ENCODE assay signal across 22 mouse cellular contexts in genomic region chr3:53513096-53513495, GRCm38 (mm10). TPM values are rescaled to one million over a fixed set of nuclear protein-coding genes. Genes with fewer than 3 reads are reported as not detected.
DNase-seq lines count a peak whose midpoint lies in the region; ATAC-seq and TF ChIP-seq lines count a peak whose summit lies in the region.
"Had no signal": no experiment of that assay in that cellular context is flagged by ENCODE, and none has a peak within 500 bp of the region (broad histone marks: within the 10 kb centered on the region; RNA-seq: fewer than 3 reads in every experiment).

No protein-coding gene starts in this region.

- DNase-seq in kidney, postnatal 10 days = peak; percentile 8
- no peak for DNase-seq in kidney, adult 2 months
- no peak for DNase-seq in liver, embryonic 14.5 days (ENCODE audit: low read depth in 3 of 3, low spot score in 3 of 3)
- peak; percentile 19 for DNase-seq in yolk sac, embryonic 10.5 days (ENCODE audit: low spot score)
- no peak for DNase-seq in frontal cortex, postnatal 10 days (ENCODE audit: low spot score in 2 of 2)
- DNase-seq in cerebellum, postnatal 10 days = no peak
- DNase-seq: adrenal gland, adult 8-10 months; adrenal gland, postnatal 36 days; cerebellum, adult 2 months; cerebellum, postnatal 14 days; gastrocnemius, adult 2 months; gastrocnemius, postnatal 25 days; heart, adult 18-20 months; heart, postnatal 10 days had no signal

- H3K27me3 ChIP-seq in kidney, adult 2 months (replicated peaks; ENCODE audit: control insufficient read depth, insufficient read depth, low read length) = no peaks in the 10 kb centered on the region
- H3K27me3 ChIP-seq in liver, embryonic 12.5 days (replicated peaks) = no peaks in the 10 kb centered on the region
- no peaks in the 10 kb centered on the region for H3K27me3 ChIP-seq in liver, embryonic 14.5 days (ENCODE audit: control insufficient read depth, insufficient read depth, low read length)
- H3K27me3 ChIP-seq: embryonic facial prominence, embryonic 13.5 days; forebrain, embryonic 12.5 days; hindbrain, embryonic 13.5 days had no signal

- H3K4me2 ChIP-seq in liver, embryonic 12.5 days = no peak overlapping the region
- H3K4me2 ChIP-seq in liver, embryonic 14.5 days (ENCODE audit: low read depth) = no peak overlapping the region
- H3K4me2 ChIP-seq: embryonic facial prominence, embryonic 13.5 days; forebrain, embryonic 12.5 days; hindbrain, embryonic 13.5 days had no signal

- ATAC-seq in liver, embryonic 12.5 days = peak; percentile 59; the same call in 1 of the 2 replicates
- peak; percentile 62; the same call in 1 of the 2 replicates for ATAC-seq in liver, embryonic 14.5 days (ENCODE audit: insufficient read depth)
- ATAC-seq: forebrain, embryonic 16.5 days; hindbrain, postnatal 0 days had no signal

- 37% methylated on average over 5 of the region's 5 CpGs for WGBS in kidney, adult 2 months
- WGBS in liver, embryonic 12.5 days (ENCODE audit: insufficient replicate concordance) = 35% methylated on average over 5 of the region's 5 CpGs
- WGBS in liver, embryonic 14.5 days (ENCODE audit: insufficient replicate concordance) = 32% methylated on average over 5 of the region's 5 CpGs

- TF ChIP-seq CTCF in kidney, adult 2 months (conservative IDR thresholded peaks at IDR 0.05; ENCODE audit: insufficient read depth, insufficient read length, low read depth, low read length) = no peak
- TF ChIP-seq CTCF in liver, embryonic 14.5 days (IDR thresholded peaks at IDR 0.05; ENCODE audit: low read depth) = no peak

- H3K4me3 ChIP-seq in kidney, adult 2 months (ENCODE audit: insufficient read depth, low read depth, low read length) = no peak overlapping the region
- no peak overlapping the region for H3K4me3 ChIP-seq in liver, embryonic 12.5 days
- no peak overlapping the region for H3K4me3 ChIP-seq in liver, embryonic 14.5 days (ENCODE audit: insufficient read depth in 1 of 2, low read depth in 2 of 2, low read length in 2 of 2)
- H3K4me3 ChIP-seq: embryonic facial prominence, embryonic 13.5 days; forebrain, embryonic 12.5 days; gastrocnemius, adult 2 months; heart, embryonic 10.5 days; hindbrain, embryonic 13.5 days had no signal

- H3K4me1 ChIP-seq in kidney, adult 2 months (ENCODE audit: control insufficient read depth, insufficient read depth, low read length) = no peaks in the 10 kb centered on the region
- H3K4me1 ChIP-seq in liver, embryonic 12.5 days = peaks cover 11% of the 10 kb centered on the region
- H3K4me1 ChIP-seq in liver, embryonic 14.5 days (replicated peaks; ENCODE audit: control insufficient read depth in 2 of 2, insufficient read depth in 2 of 2, low read length in 1 of 2) = peaks cover 0 to 11% of the 10 kb centered on the region in 2 experiments; a peak in 2 of 4 replicates
- H3K4me1 ChIP-seq: embryonic facial prominence, embryonic 13.5 days; forebrain, embryonic 12.5 days; hindbrain, embryonic 13.5 days had no signal

- H3K9me3 ChIP-seq in liver, embryonic 12.5 days (replicated peaks) = no peaks in the 10 kb centered on the region
- no peaks in the 10 kb centered on the region for H3K9me3 ChIP-seq in liver, embryonic 14.5 days (ENCODE audit: control insufficient read depth, low read length)
- H3K9me3 ChIP-seq: embryonic facial prominence, embryonic 13.5 days; forebrain, embryonic 12.5 days; heart, embryonic 10.5 days; hindbrain, embryonic 13.5 days had no signal

- H3K9ac ChIP-seq in liver, embryonic 12.5 days = no peak overlapping the region
- H3K9ac ChIP-seq in liver, embryonic 14.5 days (replicated peaks) = no peak overlapping the region
- H3K9ac ChIP-seq: embryonic facial prominence, embryonic 13.5 days; forebrain, embryonic 12.5 days; hindbrain, embryonic 13.5 days had no signal

- TF ChIP-seq EP300 in liver, embryonic 14.5 days (IDR thresholded peaks at IDR 0.05; ENCODE audit: low read depth) = no peak

- no peaks in the 10 kb centered on the region for H3K36me3 ChIP-seq in kidney, adult 2 months (ENCODE audit: control insufficient read depth, insufficient read depth, low read length)
- H3K36me3 ChIP-seq in liver, embryonic 12.5 days = no peaks in the 10 kb centered on the region
- no peaks in the 10 kb centered on the region for H3K36me3 ChIP-seq in liver, embryonic 14.5 days (replicated peaks; ENCODE audit: control insufficient read depth, insufficient read depth, low read depth)
- H3K36me3 ChIP-seq: embryonic facial prominence, embryonic 13.5 days; forebrain, embryonic 12.5 days; G1E; hindbrain, embryonic 13.5 days had no signal

- no peak overlapping the region for H3K27ac ChIP-seq in kidney, adult 2 months (ENCODE audit: insufficient read depth, low read depth, low read length)
- H3K27ac ChIP-seq in liver, embryonic 12.5 days = no peak overlapping the region
- H3K27ac ChIP-seq in liver, embryonic 14.5 days = no peak overlapping the region
- H3K27ac ChIP-seq: embryonic facial prominence, embryonic 13.5 days; forebrain, embryonic 12.5 days; gastrocnemius, adult 2 months; heart, embryonic 10.5 days; hindbrain, embryonic 13.5 days; hindbrain, postnatal 0 days had no signal

- TF ChIP-seq POLR2A in kidney, adult 2 months (IDR thresholded peaks at IDR 0.05; ENCODE audit: low read depth, low read length) = no peak

RNA-seq across cellular contexts. Expression of gene Stoml3, which starts 24.6 kb away (rescaled TPM):
- 0.03 TPM in 1 of 2 replicates, not detected in the other for polyA plus RNA-seq in kidney, adult 2 months (2012; rRNA removed)
- polyA plus RNA-seq in liver, embryonic 12.5 days (2016; fragmentation: Nextera tagmentation; extraction: Ambion mirVana) = not detected in 2 replicates
- polyA plus RNA-seq in liver, embryonic 14.5 days (2012; rRNA removed) = not detected in 2 replicates
- polyA plus RNA-seq in liver, embryonic 14.5 days (2014; fragmentation: Nextera tagmentation; extraction: Ambion mirVana) = not detected in 2 replicates
- polyA plus RNA-seq: embryonic facial prominence, embryonic 13.5 days; forebrain, embryonic 12.5 days; forebrain, embryonic 16.5 days; G1E; heart, embryonic 10.5 days; hindbrain, embryonic 13.5 days; hindbrain, postnatal 0 days had no signal

RNA-seq across cellular contexts. Expression of gene Proser1, which starts 49.6 kb away (rescaled TPM):
- polyA plus RNA-seq in kidney, adult 2 months (2012; rRNA removed) = 14.8 and 15.3 TPM in 2 replicates
- polyA plus RNA-seq in liver, embryonic 12.5 days (2016; fragmentation: Nextera tagmentation; extraction: Ambion mirVana) = 7.7 and 8.8 TPM in 2 replicates
- polyA plus RNA-seq in liver, embryonic 14.5 days (2012; rRNA removed) = 3.3 and 4.1 TPM in 2 replicates
- polyA plus RNA-seq in liver, embryonic 14.5 days (2014; fragmentation: Nextera tagmentation; extraction: Ambion mirVana) = 2.5 and 3.8 TPM in 2 replicates

RNA-seq across cellular contexts. Expression of gene Nhlrc3, which starts 50.0 kb away (rescaled TPM):
- polyA plus RNA-seq in kidney, adult 2 months (2012; rRNA removed) = 9.7 and 10.6 TPM in 2 replicates
- polyA plus RNA-seq in liver, embryonic 12.5 days (2016; fragmentation: Nextera tagmentation; extraction: Ambion mirVana) = 5.9 TPM in 2 replicates
- polyA plus RNA-seq in liver, embryonic 14.5 days (2012; rRNA removed) = 2.9 and 3.3 TPM in 2 replicates
- polyA plus RNA-seq in liver, embryonic 14.5 days (2014; fragmentation: Nextera tagmentation; extraction: Ambion mirVana) = 3.5 and 4.1 TPM in 2 replicates

Comparison
In these comparisons a context has a peak if more than half of its experiments do, and no peak if none do; other contexts are left out.
1. DNase-seq: peak in kidney, postnatal 10 days (single experiment) and yolk sac, embryonic 10.5 days (single experiment); none in kidney, adult 2 months (single experiment), liver, embryonic 14.5 days (0 of 3), frontal cortex, postnatal 10 days (0 of 2) and cerebellum, postnatal 10 days (0 of 2).